Mouse (Mus musculus): Measurements from ENCODE around the gene Spink2.

DNA sequence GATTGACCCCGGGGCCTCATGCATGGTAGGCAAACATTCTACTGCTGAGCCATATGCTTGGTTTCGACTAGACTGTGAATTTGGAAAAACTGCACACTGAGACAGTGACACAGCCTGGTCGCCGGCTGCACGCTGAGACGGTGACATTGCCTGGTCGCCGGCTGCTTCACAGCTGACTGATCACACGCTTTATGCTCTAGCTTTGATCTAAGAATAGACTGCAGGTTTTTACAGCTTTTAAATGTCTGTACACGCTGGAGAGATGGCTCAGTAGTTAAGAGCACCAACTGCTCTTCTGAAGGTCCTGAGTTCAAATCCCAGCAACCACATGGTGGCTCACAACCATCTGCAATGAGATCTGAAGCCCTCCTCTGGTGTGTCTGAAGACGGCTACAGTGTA, 5.1 kb downstream of the Spink2 start:
- TF ChIP-seq EP300 (IDR thresholded peaks at IDR 0.05; ENCODE audit: low read depth) (no peak), CTCF (IDR thresholded peaks at IDR 0.05; ENCODE audit: low read depth) (no peak)

All from heart, postnatal 0 days (tissue).